Mouse (Mus musculus) forebrain, embryonic 16.5 days (tissue): ENCODE measurements around the gene S1pr3. TPM values are rescaled to one million over a fixed set of nuclear protein-coding genes. Genes with fewer than 3 reads are reported as not detected.

Experiments used
- ATAC-seq: fragments of 200-750 bp; cut with Nextera tagmentation; 2 replicates; pipeline ENCODE4 v1.8.0; 2017; ENCODE audit warnings: mild to moderate bottlenecking, moderate library complexity
- H3K27ac ChIP-seq: fragments of 300-500 bp; sonication (generic); 2 replicates; pipeline ENCODE4 v1.5.1; 2014; ENCODE audit warnings: low read length, control low read depth
- H3K27me3 ChIP-seq: fragments of 300-500 bp; sonication (generic); replicated peaks from 2 replicates; pipeline ENCODE4 v1.6.1; 2014; ENCODE audit warnings: low read length; ENCODE audit not compliant: control insufficient read depth, insufficient read depth
- H3K36me3 ChIP-seq: fragments of 300-500 bp; sonication (generic); 2 replicates; pipeline ENCODE4 v1.6.1; 2014; ENCODE audit not compliant: control insufficient read depth, insufficient read depth
- H3K4me1 ChIP-seq: fragments of 300-500 bp; sonication (generic); replicated peaks from 2 replicates; pipeline ENCODE4 v1.6.1; 2014; ENCODE audit warnings: low read length; ENCODE audit not compliant: control insufficient read depth, insufficient read depth
- H3K4me2 ChIP-seq: fragments of 300-500 bp; sonication (generic); 2 replicates; pipeline ENCODE4 v1.6.1; 2014; ENCODE audit warnings: mild to moderate bottlenecking, low read length, control low read depth
- H3K4me3 ChIP-seq: fragments of 300-500 bp; sonication (generic); replicated peaks from 2 replicates; pipeline ENCODE4 v1.5.1; 2014; ENCODE audit warnings: mild to moderate bottlenecking, low read length, control low read depth
- H3K9ac ChIP-seq: fragments of 300-500 bp; sonication (generic); replicated peaks from 2 replicates; pipeline ENCODE4 v1.6.1; 2014; ENCODE audit warnings: low read depth, low read length, control low read depth
- H3K9me3 ChIP-seq: fragments of 300-500 bp; sonication (generic); 2 replicates; pipeline ENCODE4 v1.6.1; 2016; ENCODE audit warnings: low read length; ENCODE audit not compliant: control insufficient read depth
- WGBS: fragments of 180-500 bp; shearing (Covaris S2); extraction: QIAGEN DNeasy Blood & Tissue Kit; methylation state at CpG from one replicate; pipeline ENCODE4 v1.1.7; 2014; 5-methylcytosine and 5-hydroxymethylcytosine counted together
- polyA plus RNA-seq: library from polyadenylated mRNA; unstranded; fragments of >200 nt; fragmentation: Nextera tagmentation; extraction: Ambion mirVana; gene quantifications from 2 replicates; pipeline ENCODE4 v1.2.1, GENCODE M21; 2015

S1pr3 gene
- polyA plus RNA-seq, 1 experiment from 2014 or later, result 11.2 TPM

DNA sequence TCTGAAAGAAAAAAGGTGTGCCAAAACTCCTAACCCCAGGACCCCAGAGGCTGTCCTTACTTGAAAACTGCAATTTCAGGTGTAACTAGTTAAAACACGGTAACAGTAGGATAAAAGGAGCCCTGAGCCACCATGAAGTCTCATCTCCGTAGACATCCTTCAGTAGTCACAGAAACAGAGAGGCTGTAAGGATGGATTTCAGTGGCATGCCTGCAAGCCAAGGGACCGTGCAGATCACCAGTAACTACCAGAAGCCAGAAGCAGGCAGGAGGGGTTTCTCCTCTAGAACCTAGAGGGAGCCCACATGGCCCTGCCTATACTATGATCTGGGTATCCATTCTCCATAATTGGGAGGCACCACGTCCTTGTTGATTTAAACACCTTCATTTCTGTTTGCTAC is 55.9 kb downstream of the S1pr3 start:
- Histone ChIP-seq H3K4me2 (no peak overlapping the region), H3K9me3 (no peaks in the 10 kb centered on the region), H3K27me3 (no peaks in the 10 kb centered on the region), H3K36me3 (0 out of 2 replicates have a peak, but pooled peaks cover 3% of the 10 kb centered on the region), H3K4me1 (no peaks in the 10 kb centered on the region), H3K4me3 (no peak overlapping the region), H3K9ac (no peak overlapping the region), H3K27ac (no peak overlapping the region)
- WGBS, result 79% methylated on average over 4 of the region's 4 CpGs
- no peak for ATAC-seq

DNA sequence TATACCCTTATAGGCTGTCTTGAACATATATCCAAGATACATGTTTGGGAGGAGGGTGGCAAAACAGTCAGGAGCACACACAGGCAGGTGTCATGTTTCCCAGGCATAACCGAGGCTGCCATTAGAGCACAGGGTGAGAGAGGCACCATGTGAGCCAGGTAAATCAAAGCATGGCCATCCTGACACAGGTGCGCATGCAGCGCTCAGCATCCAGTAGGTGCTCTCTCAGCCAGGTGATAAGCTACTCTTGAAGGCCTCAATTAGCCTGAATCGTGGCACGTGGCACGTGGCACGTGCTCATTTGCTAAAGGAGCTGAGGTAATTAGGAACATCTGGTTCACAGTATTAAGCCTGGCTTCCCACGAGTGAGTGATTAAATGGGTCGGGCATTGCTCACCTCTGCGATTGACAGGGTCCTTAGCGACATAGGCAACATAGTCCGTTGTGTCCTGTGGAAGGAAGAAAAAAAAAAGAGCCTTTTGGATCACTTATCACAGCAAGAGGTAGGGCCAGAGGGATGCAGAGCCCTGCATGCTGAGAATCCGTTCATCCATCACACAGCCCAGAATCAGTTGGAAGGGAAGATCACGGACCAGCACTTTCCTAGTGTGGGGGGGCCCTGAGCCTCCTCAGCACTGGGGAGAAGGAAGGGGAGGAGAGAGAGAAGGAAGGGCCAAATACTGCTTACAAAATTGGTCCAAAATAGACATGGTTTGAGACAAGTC is 57.8 kb downstream of the S1pr3 start:
- WGBS, result 67% methylated on average over 14 of the region's 14 CpGs
- Histone ChIP-seq H3K36me3 (no peaks in the 10 kb centered on the region), H3K27ac (no peak overlapping the region), H3K9me3 (no peaks in the 10 kb centered on the region), H3K27me3 (no peaks in the 10 kb centered on the region), H3K9ac (no peak overlapping the region), H3K4me1 (no peaks in the 10 kb centered on the region), H3K4me2 (no peak overlapping the region), H3K4me3 (no peak overlapping the region)
- no peak for ATAC-seq

DNA sequence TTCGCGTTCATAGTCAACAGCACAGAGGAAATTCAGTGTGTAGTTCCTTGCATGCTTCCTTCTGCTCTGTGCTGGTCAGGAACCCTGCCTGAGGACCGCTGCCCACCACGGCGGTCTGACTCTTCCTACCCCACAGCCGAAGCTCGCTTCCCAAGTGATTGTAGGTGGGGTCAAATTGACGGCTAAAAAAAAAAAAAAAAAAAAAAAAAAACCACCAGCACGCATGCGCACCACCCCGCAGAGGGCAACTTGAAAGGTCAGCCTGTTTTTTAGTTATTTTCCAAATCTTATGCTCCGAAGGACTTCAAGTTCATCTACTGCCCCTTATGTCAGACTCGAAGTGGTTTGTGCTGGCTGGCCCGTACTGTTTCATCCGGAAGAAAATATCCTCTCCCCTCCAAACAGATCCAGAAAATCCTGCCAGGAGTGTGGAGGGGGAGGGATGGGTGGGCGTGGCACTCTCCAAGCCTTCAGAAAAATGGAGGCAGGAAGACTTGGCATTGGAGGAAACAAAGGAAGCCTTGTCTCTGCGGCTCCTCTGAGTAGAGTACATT is 60.3 kb downstream of the S1pr3 start:
- no peaks in the 10 kb centered on the region for H3K36me3 ChIP-seq
- H3K4me2 ChIP-seq, result no peak overlapping the region
- no peaks in the 10 kb centered on the region for H3K27me3 ChIP-seq
- 74% methylated on average over 17 of the region's 17 CpGs for WGBS
- no peaks in the 10 kb centered on the region for H3K9me3 ChIP-seq
- H3K4me1 ChIP-seq, result no peaks in the 10 kb centered on the region
- H3K27ac ChIP-seq, result no peak overlapping the region
- no peak overlapping the region for H3K4me3 ChIP-seq
- ATAC-seq, result no peak
- no peak overlapping the region for H3K9ac ChIP-seq

Other genes starting within 250 kb of the S1pr3 start
- gene Nxnl2, start 237.6 kb upstream of the S1pr3 start, polyA plus RNA-seq, result 0.72 and 2.2 TPM in 2 replicates
- gene Shc3, start 160.8 kb downstream of the S1pr3 start, polyA plus RNA-seq, result 8.8 and 9.2 TPM in 2 replicates
- 97.5 and 118 TPM in 2 replicates for gene Cks2, start 236.6 kb downstream of the S1pr3 start, polyA plus RNA-seq
- 31.2 and 40.0 TPM in 2 replicates for gene Secisbp2, start 243.1 kb downstream of the S1pr3 start, polyA plus RNA-seq